Mouse (Mus musculus): ENCODE measurements around the gene Ppm1h.

DNA sequence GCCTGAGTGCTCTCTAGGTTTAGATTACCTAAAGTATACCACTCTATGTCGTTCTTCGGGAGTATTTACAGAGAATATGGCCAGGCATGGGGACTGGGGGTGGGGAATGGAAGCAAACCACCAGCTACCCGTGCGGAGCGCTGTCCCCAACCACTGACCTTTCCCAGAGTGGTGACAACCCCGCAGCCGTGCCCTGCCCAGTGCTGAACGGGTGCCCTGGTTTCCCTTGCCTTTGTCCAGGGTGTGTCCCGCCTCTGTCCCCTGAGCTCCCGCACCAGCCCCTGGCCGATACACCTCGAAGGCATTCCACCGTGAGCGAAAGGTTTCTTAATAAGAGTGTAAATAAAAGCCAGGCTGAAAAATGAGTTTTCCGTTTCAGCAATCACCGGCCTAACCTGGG lies 282.2 kb downstream of the Ppm1h start:
- no peak for TF ChIP-seq POLR2A (IDR thresholded peaks at IDR 0.05; ENCODE audit: borderline replicate concordance, extremely low read depth, insufficient read depth, insufficient read length, poor library complexity, severe bottlenecking)
- no peak for TF ChIP-seq CTCF (IDR thresholded peaks at IDR 0.05; ENCODE audit: borderline replicate concordance, extremely low read depth, insufficient read depth, insufficient read length)

Measured in brain, embryonic 14.5 days (tissue).